Comparison of ENCODE assay signal across 24 mouse cellular contexts in genomic region chr1:182814566-182814965, GRCm38 (mm10).
"Had no signal": no experiment of that assay in that cellular context is flagged by ENCODE, and none has a peak within 500 bp of the region (broad histone marks: within the 10 kb centered on the region; RNA-seq: fewer than 3 reads in every experiment).

No protein-coding gene starts in this region.

- H3K27ac ChIP-seq: forebrain, embryonic 15.5 days; heart, adult 2 months; heart, embryonic 15.5 days; intestine, embryonic 15.5 days; layer of hippocampus, adult 2 months; left cerebral cortex, adult 2 months; limb, embryonic 10.5 days; limb, embryonic 12.5 days; liver, embryonic 12.5 days; liver, embryonic 14.5 days had no signal

- H3K27me3 ChIP-seq: forebrain, embryonic 15.5 days; heart, embryonic 13.5 days; heart, embryonic 15.5 days; hindbrain, embryonic 12.5 days; intestine, embryonic 15.5 days; limb, embryonic 12.5 days; liver, embryonic 12.5 days had no signal

- DNase-seq: forebrain, postnatal 0 days; gastrocnemius, postnatal 25 days; heart, adult 2 months; heart, postnatal 4 days; kidney, adult 18-20 months; kidney, adult 8-10 months; liver had no signal

- H3K4me3 ChIP-seq: forebrain, embryonic 15.5 days; heart, adult 2 months; heart, embryonic 13.5 days; heart, embryonic 15.5 days; hindbrain, embryonic 10.5 days; hindbrain, embryonic 12.5 days; intestine, embryonic 15.5 days; layer of hippocampus, adult 2 months; left cerebral cortex, adult 2 months; limb, embryonic 10.5 days; limb, embryonic 12.5 days; liver, embryonic 12.5 days had no signal

- H3K4me2 ChIP-seq: forebrain, embryonic 15.5 days; heart, embryonic 11.5 days; heart, embryonic 13.5 days; heart, embryonic 15.5 days; hindbrain, embryonic 12.5 days; hindbrain, embryonic 14.5 days; intestine, embryonic 15.5 days; limb, embryonic 12.5 days; liver, embryonic 12.5 days had no signal

- H3K36me3 ChIP-seq: forebrain, embryonic 15.5 days; heart, embryonic 15.5 days; hindbrain, embryonic 10.5 days; hindbrain, embryonic 12.5 days; intestine, embryonic 15.5 days; limb, embryonic 10.5 days; limb, embryonic 12.5 days; liver, embryonic 12.5 days had no signal

- H3K9ac ChIP-seq: forebrain, embryonic 15.5 days; forebrain, postnatal 0 days; heart, embryonic 13.5 days; heart, embryonic 15.5 days; hindbrain, embryonic 12.5 days; hindbrain, embryonic 14.5 days; intestine, embryonic 15.5 days; limb, embryonic 12.5 days; liver, embryonic 12.5 days; liver, embryonic 14.5 days had no signal

- ATAC-seq: forebrain, embryonic 15.5 days; hindbrain, embryonic 16.5 days; inflammation-experienced regulatory T-cells, adult 6 months; intestine, embryonic 15.5 days; intestine, postnatal 0 days; liver, embryonic 12.5 days had no signal

- H3K9me3 ChIP-seq: forebrain, embryonic 15.5 days; heart, embryonic 15.5 days; hindbrain, embryonic 12.5 days; intestine, embryonic 15.5 days; limb, embryonic 10.5 days had no signal
